Mouse (Mus musculus) liver, postnatal 0 days (tissue): ENCODE measurements at regions not wholly inside any gene's neighbourhood (a gene's known extent, or its start where the extent isn't known, plus 50 kb on each side); places are given as distances from the start of the nearest gene placed in this dataset.

Experiments
- CTCF ChIP-seq: sonication (generic); IDR thresholded peaks from 2 replicates; pipeline ENCODE4 v1.5.1; 2016; ENCODE audit warnings: antibody characterized with exemption, low read depth
- EP300 ChIP-seq: IDR thresholded peaks from 2 replicates; pipeline ENCODE4 v1.6.1; 2016; ENCODE audit warnings: antibody characterized with exemption, low read depth, mild to moderate bottlenecking

DNA sequence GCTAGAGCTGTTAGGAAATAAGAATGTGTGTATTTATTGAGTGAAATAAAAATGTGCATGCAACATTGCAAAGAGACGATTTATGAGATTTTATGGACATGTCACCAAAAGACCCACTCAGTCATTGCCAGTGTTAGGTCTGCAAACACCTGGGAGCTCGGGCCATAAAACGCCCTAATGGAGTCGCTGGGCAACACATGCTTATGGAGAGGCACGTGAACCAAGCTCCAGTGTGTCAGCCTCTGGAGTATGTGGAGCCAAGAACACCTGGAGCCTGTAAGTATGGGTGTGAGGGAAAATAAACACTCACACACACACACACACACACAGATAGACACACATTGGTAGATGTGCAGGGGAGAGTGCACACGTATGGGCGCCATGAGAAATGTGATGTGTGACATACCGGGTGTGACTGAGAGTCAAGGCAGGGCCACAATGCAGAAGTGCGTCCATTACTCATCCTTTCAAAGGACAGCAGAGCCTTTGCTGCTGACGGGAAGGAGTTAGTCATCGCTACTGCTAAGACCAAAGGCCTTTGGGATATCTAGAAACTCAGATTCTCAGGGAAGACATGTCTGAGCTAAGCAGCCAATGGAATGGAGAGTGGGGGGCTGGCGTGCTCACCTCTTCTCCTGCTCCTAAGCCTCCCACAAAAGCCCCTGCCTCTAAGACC is 124.2 kb downstream of the Gm826 start:
- TF ChIP-seq CTCF: no peak
- no peak for TF ChIP-seq EP300
